Mouse (Mus musculus): ENCODE results near the gene A630001G21Rik.

DNA sequence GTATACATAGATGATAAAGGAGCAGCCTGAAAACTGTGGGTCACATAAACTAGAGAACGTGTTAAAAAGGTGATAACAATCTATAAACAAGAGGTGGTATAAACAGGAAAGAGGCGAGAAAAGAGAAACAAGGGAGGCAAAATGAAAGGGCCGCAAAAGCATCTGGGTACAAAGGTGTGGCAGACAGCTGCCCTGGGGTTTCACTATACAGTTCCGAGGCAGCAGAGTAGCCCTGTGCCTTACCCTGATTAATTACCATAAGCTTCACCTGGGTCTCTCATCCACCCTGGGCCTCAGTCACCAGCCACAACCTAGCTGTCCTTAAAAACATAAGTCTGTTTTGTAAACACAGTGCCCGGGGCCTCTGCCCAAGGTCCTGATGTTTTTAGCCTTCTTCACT is 91.8 kb downstream of the A630001G21Rik start:
- TF ChIP-seq POLR2A (IDR thresholded peaks at IDR 0.05; ENCODE audit: low read depth, low read length) (no peak), CTCF (IDR thresholded peaks at IDR 0.05; ENCODE audit: extremely low read depth, insufficient read depth, insufficient read length, insufficient replicate concordance) (no peak)

Data from spleen, adult 2 months (tissue).